8 mouse cellular contexts compared by ENCODE assay signal in genomic region chr7:31149271-31149670, GRCm38 (mm10). TPM values are rescaled to one million over a fixed set of nuclear protein-coding genes. Genes with fewer than 3 reads are reported as not detected.
DNase-seq lines count a peak whose midpoint lies in the region; ATAC-seq and TF ChIP-seq lines count a peak whose summit lies in the region.

No protein-coding gene starts in this region.

- 11% methylated on average over 9 of the region's 9 CpGs for WGBS in thymus, adult 2 months
- WGBS in limb, embryonic 15.5 days: 28% methylated on average over 9 of the region's 9 CpGs
- WGBS in stomach, postnatal 0 days: 22% methylated on average over 9 of the region's 9 CpGs

- peak overlapping the region; percentile 91 for H3K27ac ChIP-seq in thymus, adult 2 months (ENCODE audit: control insufficient read depth, insufficient read depth, low read length)
- peak overlapping the region; percentile 94; the same call in 1 of the 2 replicates for H3K27ac ChIP-seq in limb, embryonic 15.5 days
- peak overlapping the region; percentile 96; the same call in 1 of the 2 replicates for H3K27ac ChIP-seq in stomach, postnatal 0 days (replicated peaks)

- no peak for TF ChIP-seq CTCF in thymus, adult 2 months (IDR thresholded peaks at IDR 0.05; ENCODE audit: borderline replicate concordance, control insufficient read depth, extremely low read depth, insufficient read depth, low read length, poor library complexity)
- TF ChIP-seq CTCF in stomach, postnatal 0 days (IDR thresholded peaks at IDR 0.05; ENCODE audit: low read depth): no peak

- DNase-seq in thymus, adult 2 months: no peak
- DNase-seq in thymus, postnatal 0 days (ENCODE audit: low spot score): no peak
- no peak for DNase-seq in stomach, postnatal 0 days (ENCODE audit: low spot score)
- DNase-seq in gastrocnemius, postnatal 14 days: no peak
- DNase-seq in left cerebral cortex, adult 18-20 months (ENCODE audit: low spot score in 2 of 2): no peak

- H3K36me3 ChIP-seq in erythroblast, embryonic 14.5 days (ENCODE audit: control insufficient read depth): no peaks in the 10 kb centered on the region
- H3K36me3 ChIP-seq in thymus, adult 2 months (ENCODE audit: control insufficient read depth, insufficient read depth, low read length): no peaks in the 10 kb centered on the region
- no peaks in the 10 kb centered on the region for H3K36me3 ChIP-seq in limb, embryonic 15.5 days
- no peaks in the 10 kb centered on the region for H3K36me3 ChIP-seq in stomach, postnatal 0 days (ENCODE audit: control insufficient read depth, insufficient read depth, low read length)

- peaks cover 43% of the 10 kb centered on the region for H3K4me1 ChIP-seq in erythroblast, embryonic 14.5 days (ENCODE audit: control insufficient read depth)
- H3K4me1 ChIP-seq in thymus, adult 2 months (replicated peaks; ENCODE audit: control insufficient read depth, insufficient read depth, low read length): peaks cover 58% of the 10 kb centered on the region
- H3K4me1 ChIP-seq in limb, embryonic 15.5 days: peaks cover 38% of the 10 kb centered on the region
- 0 out of 2 replicates have a peak, but pooled peaks cover 4% of the 10 kb centered on the region for H3K4me1 ChIP-seq in stomach, postnatal 0 days (replicated peaks; ENCODE audit: control insufficient read depth, insufficient read depth)

- H3K9me3 ChIP-seq in erythroblast, embryonic 14.5 days (ENCODE audit: control insufficient read depth, low read length): no peaks in the 10 kb centered on the region
- H3K9me3 ChIP-seq in limb, embryonic 15.5 days: no peaks in the 10 kb centered on the region
- H3K9me3 ChIP-seq in stomach, postnatal 0 days (ENCODE audit: control insufficient read depth, low read length): no peaks in the 10 kb centered on the region

- TF ChIP-seq POLR2A in thymus, adult 2 months (IDR thresholded peaks at IDR 0.05; ENCODE audit: control insufficient read depth, extremely low read depth, insufficient read depth, low read length, poor library complexity): no peak

- ATAC-seq in erythroblast, adult 5-6 weeks (replicated peaks; ENCODE audit: low FRiP score, poor library complexity, severe bottlenecking): no peak
- no peak for ATAC-seq in limb, embryonic 15.5 days (ENCODE audit: insufficient number of reproducible peaks, low FRiP score, low TSS enrichment, low read depth)
- no peak for ATAC-seq in stomach, postnatal 0 days (ENCODE audit: low FRiP score, low TSS enrichment)

- peak overlapping the region; percentile 71 for H3K4me2 ChIP-seq in limb, embryonic 15.5 days
- peak overlapping the region; percentile 63 for H3K4me2 ChIP-seq in stomach, postnatal 0 days (replicated peaks; ENCODE audit: low read depth)

- TF ChIP-seq EP300 in stomach, postnatal 0 days (optimal IDR thresholded peaks at IDR 0.05): no peak

- intact Hi-C loops in gastrocnemius, postnatal 14 days (cut with DNase I; ENCODE audit: low total_unique reads): loop anchor here (2.0 kb wide), 1 partner anchor 22 kb away; the partner anchor contains the start of gene Scn1b

- no peaks in the 10 kb centered on the region for H3K27me3 ChIP-seq in erythroblast, embryonic 14.5 days (ENCODE audit: control insufficient read depth)
- H3K27me3 ChIP-seq in thymus, adult 2 months (ENCODE audit: control insufficient read depth, insufficient read depth, low read length): no peaks in the 10 kb centered on the region
- H3K27me3 ChIP-seq in limb, embryonic 15.5 days: no peaks in the 10 kb centered on the region
- H3K27me3 ChIP-seq in stomach, postnatal 0 days (ENCODE audit: control insufficient read depth, insufficient read depth, low read length): no peaks in the 10 kb centered on the region

- peak overlapping the region; percentile 46 for H3K4me3 ChIP-seq in erythroblast, embryonic 14.5 days (replicated peaks)
- peak overlapping the region; percentile 91 for H3K4me3 ChIP-seq in thymus, adult 2 months (ENCODE audit: control insufficient read depth, insufficient read depth, low read length)
- H3K4me3 ChIP-seq in limb, embryonic 15.5 days: peak overlapping the region; percentile 92
- H3K4me3 ChIP-seq in stomach, postnatal 0 days (ENCODE audit: low read depth, low read length): peak overlapping the region; percentile 57

- H3K9ac ChIP-seq in limb, embryonic 15.5 days: 0 out of 2 replicates have a peak overlapping the region, but pooled peaks have one; percentile 17
- peak overlapping the region; percentile 78 for H3K9ac ChIP-seq in stomach, postnatal 0 days (ENCODE audit: low read length)

RNA-seq across cellular contexts. Expression of gene Gramd1a, which starts 6.4 kb away (rescaled TPM):
- 0.46 and 0.52 TPM in 2 replicates for polyA plus RNA-seq in erythroblast, embryonic 14.5 days (2012)
- total RNA-seq in erythroblast, adult 5-6 weeks (2015; ENCODE audit: low replicate concordance): 20.9 and 27.9 TPM in 2 replicates
- 4.9 and 6.2 TPM in 2 replicates for total RNA-seq in erythroblast, adult 5-6 weeks (2017; ENCODE audit: low replicate concordance)
- polyA plus RNA-seq in thymus, adult 2 months (2012; rRNA removed): 681 and 790 TPM in 2 replicates
- polyA plus RNA-seq in thymus, postnatal 0 days (2015; fragmentation: Nextera tagmentation; extraction: Ambion mirVana): 76.8 and 79.0 TPM in 2 replicates
- polyA plus RNA-seq in limb, embryonic 15.5 days (2015; fragmentation: Nextera tagmentation; extraction: Ambion mirVana): 68.2 and 70.9 TPM in 2 replicates
- polyA plus RNA-seq in stomach, postnatal 0 days (2015; fragmentation: Nextera tagmentation; extraction: Ambion mirVana): 14.4 and 17.4 TPM in 2 replicates
- 10 to 100 TPM; 23.9 to 36.8 TPM for total RNA-seq in gastrocnemius, postnatal 14 days (2021)
- total RNA-seq in left cerebral cortex, adult 18-20 months (2021): 100 to 1,000 TPM; 105 to 106 TPM

RNA-seq across cellular contexts. Expression of gene Scn1b, which starts 22.5 kb away (rescaled TPM):
- 0.07 and 0.08 TPM in 2 replicates for polyA plus RNA-seq in erythroblast, embryonic 14.5 days (2012)
- total RNA-seq in erythroblast, adult 5-6 weeks (2015; ENCODE audit: low replicate concordance): 1.2 TPM in 1 of 2 replicates, not detected in the other
- 1.2 TPM in 1 of 2 replicates, not detected in the other for total RNA-seq in erythroblast, adult 5-6 weeks (2017; ENCODE audit: low replicate concordance)
- 18.7 and 21.2 TPM in 2 replicates for polyA plus RNA-seq in thymus, adult 2 months (2012; rRNA removed)
- 2.8 and 2.9 TPM in 2 replicates for polyA plus RNA-seq in thymus, postnatal 0 days (2015; fragmentation: Nextera tagmentation; extraction: Ambion mirVana)
- polyA plus RNA-seq in limb, embryonic 15.5 days (2015; fragmentation: Nextera tagmentation; extraction: Ambion mirVana): 4.7 and 5.7 TPM in 2 replicates
- 2.3 and 2.5 TPM in 2 replicates for polyA plus RNA-seq in stomach, postnatal 0 days (2015; fragmentation: Nextera tagmentation; extraction: Ambion mirVana)
- 100 to 1,000 TPM; 443 to 446 TPM for total RNA-seq in gastrocnemius, postnatal 14 days (2021)
- total RNA-seq in left cerebral cortex, adult 18-20 months (2021): 100 to 1,000 TPM; 805 to 862 TPM

RNA-seq across cellular contexts. Expression of gene Hpn, which starts 34.2 kb away (rescaled TPM):
- 0.07 and 0.15 TPM in 2 replicates for polyA plus RNA-seq in erythroblast, embryonic 14.5 days (2012)
- 4.0 and 10.0 TPM in 2 replicates for total RNA-seq in erythroblast, adult 5-6 weeks (2015; ENCODE audit: low replicate concordance)
- 0.77 and 6.7 TPM in 2 replicates for total RNA-seq in erythroblast, adult 5-6 weeks (2017; ENCODE audit: low replicate concordance)
- polyA plus RNA-seq in thymus, adult 2 months (2012; rRNA removed): 7.0 and 8.2 TPM in 2 replicates
- 2.0 and 2.6 TPM in 2 replicates for polyA plus RNA-seq in thymus, postnatal 0 days (2015; fragmentation: Nextera tagmentation; extraction: Ambion mirVana)
- polyA plus RNA-seq in limb, embryonic 15.5 days (2015; fragmentation: Nextera tagmentation; extraction: Ambion mirVana): 2.4 and 3.4 TPM in 2 replicates
- 17.9 and 21.7 TPM in 2 replicates for polyA plus RNA-seq in stomach, postnatal 0 days (2015; fragmentation: Nextera tagmentation; extraction: Ambion mirVana)
- 1 to 10 TPM; 7.6 to 9.6 TPM for total RNA-seq in gastrocnemius, postnatal 14 days (2021)
- total RNA-seq in left cerebral cortex, adult 18-20 months (2021): 1 to 10 TPM; 4.6 to 4.8 TPM

Comparison
In these comparisons a context has a peak if more than half of its experiments do, and no peak if none do; other contexts are left out.
1. RNA of gene Gramd1a, which starts 6.4 kb away (polyA plus RNA-seq): 681 to 790 TPM in thymus, adult 2 months, 76.8 to 79.0 TPM in thymus, postnatal 0 days, 68.2 to 70.9 TPM in limb, embryonic 15.5 days and 14.4 to 17.4 TPM in stomach, postnatal 0 days; 0.46 to 0.52 TPM in erythroblast, embryonic 14.5 days; every median in the first group is over 10 times any median in the second.
2. Peak in every context shown above with its lines, with median percentiles within 50 percentile points of each other: H3K4me3 ChIP-seq and H3K27ac ChIP-seq.